Mouse (Mus musculus): Measurements from ENCODE around the gene Emilin2. TPM values are rescaled to one million over a fixed set of nuclear protein-coding genes. Genes with fewer than 3 reads are reported as not detected.

The Emilin2 gene
- polyA plus RNA-seq, 1 experiment from 2014 or later, result 1.4 TPM

GRCm38 (mm10) chr17:71213666-71214065 is 98.1 kb downstream of the Emilin2 start:
- Histone ChIP-seq H3K27ac (replicated peaks) (no peak overlapping the region), H3K27me3 (ENCODE audit: control insufficient read depth, insufficient read depth, low read length) (no peaks in the 10 kb centered on the region), H3K9me3 (ENCODE audit: control insufficient read depth, low read length) (no peaks in the 10 kb centered on the region), H3K4me3 (ENCODE audit: low read depth, low read length) (no peak overlapping the region), H3K4me1 (replicated peaks; ENCODE audit: control insufficient read depth, insufficient read depth) (no peaks in the 10 kb centered on the region), H3K4me2 (replicated peaks; ENCODE audit: low read depth) (no peak overlapping the region), H3K9ac (ENCODE audit: low read length) (no peak overlapping the region), H3K36me3 (ENCODE audit: control insufficient read depth, insufficient read depth, low read length) (no peaks in the 10 kb centered on the region; the same call in 1 of the 2 replicates)
- WGBS, result 56% methylated on average over 1 of the region's 1 CpGs
- DNase-seq (ENCODE audit: low spot score) (no peak), ATAC-seq (ENCODE audit: low FRiP score, low TSS enrichment) (no peak)
- TF ChIP-seq CTCF (IDR thresholded peaks at IDR 0.05; ENCODE audit: low read depth) (no peak), EP300 (optimal IDR thresholded peaks at IDR 0.05) (no peak)

GRCm38 (mm10) chr17:71211962-71212646 is 99.7 kb downstream of the Emilin2 start:
- H3K27ac ChIP-seq (replicated peaks), result no peak overlapping the region
- H3K4me3 ChIP-seq (ENCODE audit: low read depth, low read length), result no peak overlapping the region
- no peaks in the 10 kb centered on the region; the same call in 1 of the 2 replicates for H3K36me3 ChIP-seq (ENCODE audit: control insufficient read depth, insufficient read depth, low read length)
- TF ChIP-seq EP300 (optimal IDR thresholded peaks at IDR 0.05) (no peak), CTCF (IDR thresholded peaks at IDR 0.05; ENCODE audit: low read depth) (no peak)
- 48% methylated on average over 6 of the region's 6 CpGs for WGBS
- no peaks in the 10 kb centered on the region for H3K27me3 ChIP-seq (ENCODE audit: control insufficient read depth, insufficient read depth, low read length)
- H3K9ac ChIP-seq (ENCODE audit: low read length), result no peak overlapping the region
- no peaks in the 10 kb centered on the region for H3K9me3 ChIP-seq (ENCODE audit: control insufficient read depth, low read length)
- no peak for DNase-seq (ENCODE audit: low spot score)
- no peak overlapping the region for H3K4me2 ChIP-seq (replicated peaks; ENCODE audit: low read depth)
- no peaks in the 10 kb centered on the region for H3K4me1 ChIP-seq (replicated peaks; ENCODE audit: control insufficient read depth, insufficient read depth)
- no peak for ATAC-seq (ENCODE audit: low FRiP score, low TSS enrichment)

DNA sequence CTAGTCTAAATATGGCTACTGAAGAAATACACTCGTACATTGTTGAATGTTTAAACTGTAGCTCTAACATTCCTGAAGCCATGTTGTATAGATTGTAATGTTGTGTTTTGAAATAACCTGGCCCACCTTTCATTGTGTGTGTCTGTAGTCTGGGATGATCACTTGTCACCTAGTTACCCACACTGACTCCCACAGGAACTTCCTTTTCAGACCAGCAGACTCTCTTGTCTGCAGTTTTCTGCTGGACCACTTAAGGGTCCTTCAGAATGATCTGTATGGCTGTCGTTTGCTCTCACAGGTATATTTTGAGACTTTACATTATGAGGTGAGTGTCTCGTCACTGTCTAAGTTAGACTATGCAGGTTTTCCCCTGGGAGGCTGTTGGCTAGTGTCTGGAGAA is 101.8 kb downstream of the Emilin2 start:
- DNase-seq (ENCODE audit: low spot score) (no peak), ATAC-seq (ENCODE audit: low FRiP score, low TSS enrichment) (no peak)
- H3K4me3 ChIP-seq (ENCODE audit: low read depth, low read length), result no peak overlapping the region
- no peaks in the 10 kb centered on the region for H3K9me3 ChIP-seq (ENCODE audit: control insufficient read depth, low read length)
- no peaks in the 10 kb centered on the region for H3K36me3 ChIP-seq (ENCODE audit: control insufficient read depth, insufficient read depth, low read length)
- TF ChIP-seq EP300 (optimal IDR thresholded peaks at IDR 0.05) (no peak), CTCF (IDR thresholded peaks at IDR 0.05; ENCODE audit: low read depth) (no peak)
- H3K27ac ChIP-seq (replicated peaks), result no peak overlapping the region
- no peak overlapping the region for H3K9ac ChIP-seq (ENCODE audit: low read length)
- H3K27me3 ChIP-seq (ENCODE audit: control insufficient read depth, insufficient read depth, low read length), result no peaks in the 10 kb centered on the region
- H3K4me1 ChIP-seq (replicated peaks; ENCODE audit: control insufficient read depth, insufficient read depth), result no peaks in the 10 kb centered on the region
- H3K4me2 ChIP-seq (replicated peaks; ENCODE audit: low read depth), result no peak overlapping the region
- 74% methylated on average over 3 of the region's 3 CpGs for WGBS

DNA sequence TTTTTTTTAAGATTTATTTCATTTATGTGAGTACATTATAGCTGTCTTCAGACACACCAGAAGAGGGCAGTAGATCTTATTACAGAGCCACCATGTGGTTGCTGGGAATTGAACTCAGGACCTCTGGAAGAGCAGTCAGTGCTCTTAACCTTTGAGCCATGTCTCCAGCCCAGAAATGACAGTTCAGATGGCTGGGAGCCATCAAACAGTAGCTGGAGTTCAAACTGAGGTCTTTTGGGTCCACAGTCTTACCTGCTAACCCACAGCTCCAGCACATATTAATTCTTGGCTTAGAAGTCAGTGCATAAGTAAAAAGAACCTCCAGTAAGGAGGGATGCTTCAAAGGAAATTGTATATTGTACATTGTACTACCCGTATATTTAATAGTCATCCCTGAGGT is 102.9 kb downstream of the Emilin2 start:
- 76% methylated on average over 1 of the region's 1 CpGs for WGBS
- no peaks in the 10 kb centered on the region for H3K36me3 ChIP-seq (ENCODE audit: control insufficient read depth, insufficient read depth, low read length)
- no peak overlapping the region for H3K27ac ChIP-seq (replicated peaks)
- H3K4me3 ChIP-seq (ENCODE audit: low read depth, low read length), result no peak overlapping the region
- H3K27me3 ChIP-seq (ENCODE audit: control insufficient read depth, insufficient read depth, low read length), result no peaks in the 10 kb centered on the region
- H3K9ac ChIP-seq (ENCODE audit: low read length), result no peak overlapping the region
- TF ChIP-seq EP300 (optimal IDR thresholded peaks at IDR 0.05) (no peak), CTCF (IDR thresholded peaks at IDR 0.05; ENCODE audit: low read depth) (no peak)
- H3K9me3 ChIP-seq (ENCODE audit: control insufficient read depth, low read length), result no peaks in the 10 kb centered on the region
- ATAC-seq (ENCODE audit: low FRiP score, low TSS enrichment) (no peak), DNase-seq (ENCODE audit: low spot score) (no peak)
- no peaks in the 10 kb centered on the region for H3K4me1 ChIP-seq (replicated peaks; ENCODE audit: control insufficient read depth, insufficient read depth)
- H3K4me2 ChIP-seq (replicated peaks; ENCODE audit: low read depth), result no peak overlapping the region

DNA sequence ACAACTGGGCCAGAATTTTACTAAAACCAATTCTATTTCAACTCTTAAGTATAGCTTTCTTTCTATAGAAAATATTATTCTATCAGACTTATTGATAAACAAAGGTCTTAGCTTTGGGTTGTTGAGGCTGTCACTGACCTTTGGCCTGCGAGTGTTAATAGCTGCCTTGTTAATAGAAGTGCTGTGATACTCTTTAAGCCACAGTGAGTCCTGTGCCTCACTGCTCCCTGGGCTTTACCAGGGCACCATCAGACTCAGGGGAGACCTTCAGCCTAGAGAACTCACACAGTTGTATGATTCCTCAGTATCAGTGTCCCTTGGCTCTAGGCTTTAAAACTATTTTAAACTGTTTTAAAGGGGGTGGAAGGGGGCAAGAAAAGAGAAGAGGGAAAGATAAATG is 103.4 kb downstream of the Emilin2 start:
- DNase-seq (ENCODE audit: low spot score), result no peak
- TF ChIP-seq EP300 (optimal IDR thresholded peaks at IDR 0.05) (no peak), CTCF (IDR thresholded peaks at IDR 0.05; ENCODE audit: low read depth) (no peak)
- Histone ChIP-seq H3K9me3 (ENCODE audit: control insufficient read depth, low read length) (no peaks in the 10 kb centered on the region), H3K36me3 (ENCODE audit: control insufficient read depth, insufficient read depth, low read length) (no peaks in the 10 kb centered on the region), H3K9ac (ENCODE audit: low read length) (no peak overlapping the region), H3K27me3 (ENCODE audit: control insufficient read depth, insufficient read depth, low read length) (no peaks in the 10 kb centered on the region), H3K27ac (replicated peaks) (no peak overlapping the region), H3K4me2 (replicated peaks; ENCODE audit: low read depth) (no peak overlapping the region), H3K4me1 (replicated peaks; ENCODE audit: control insufficient read depth, insufficient read depth) (no peaks in the 10 kb centered on the region), H3K4me3 (ENCODE audit: low read depth, low read length) (no peak overlapping the region)
- ATAC-seq (ENCODE audit: low FRiP score, low TSS enrichment), result no peak
- WGBS, result 100% methylated on average over 1 of the region's 1 CpGs

GRCm38 (mm10) chr17:71207268-71207667 is 104.5 kb downstream of the Emilin2 start:
- 87% methylated on average over 3 of the region's 3 CpGs for WGBS
- H3K27me3 ChIP-seq (ENCODE audit: control insufficient read depth, insufficient read depth, low read length), result no peaks in the 10 kb centered on the region
- H3K27ac ChIP-seq (replicated peaks), result no peak overlapping the region

More at GRCm38 (mm10) chr17:71207268-71207667, 104.5 kb downstream of the Emilin2 start:
- no peaks in the 10 kb centered on the region for H3K9me3 ChIP-seq (ENCODE audit: control insufficient read depth, low read length)
- H3K9ac ChIP-seq (ENCODE audit: low read length), result no peak overlapping the region
- ATAC-seq (ENCODE audit: low FRiP score, low TSS enrichment) (no peak), DNase-seq (ENCODE audit: low spot score) (no peak)
- H3K4me2 ChIP-seq (replicated peaks; ENCODE audit: low read depth), result no peak overlapping the region
- H3K4me1 ChIP-seq (replicated peaks; ENCODE audit: control insufficient read depth, insufficient read depth), result no peaks in the 10 kb centered on the region
- H3K4me3 ChIP-seq (ENCODE audit: low read depth, low read length), result no peak overlapping the region
- TF ChIP-seq EP300 (optimal IDR thresholded peaks at IDR 0.05) (no peak), CTCF (IDR thresholded peaks at IDR 0.05; ENCODE audit: low read depth) (no peak)
- H3K36me3 ChIP-seq (ENCODE audit: control insufficient read depth, insufficient read depth, low read length), result no peaks in the 10 kb centered on the region
